Mouse (Mus musculus) liver, adult 2 months (tissue): ENCODE measurements around the gene Itpkb.

Experiments used
- CTCF ChIP-seq: fragments of 200-500 bp; IDR thresholded peaks from 2 replicates; pipeline ENCODE4 v1.5.1; 2011; ENCODE audit warnings: low read depth, low read length, control low read depth
- POLR2A ChIP-seq: fragments of 200-500 bp; IDR thresholded peaks from 2 replicates; pipeline ENCODE4 v1.6.1; 2011; ENCODE audit warnings: low read length, control low read depth; ENCODE audit not compliant: insufficient read depth; ENCODE audit errors: extremely low read depth

- TF ChIP-seq CTCF: no peak
- no peak for TF ChIP-seq POLR2A
Measured at GRCm38 (mm10) chr1:180423008-180423639, 92.8 kb downstream of the Itpkb start.
